Mouse (Mus musculus) large intestine, adult 2 months (tissue): Measurements from ENCODE around the gene Zfp704. TPM values are rescaled to one million over a fixed set of nuclear protein-coding genes. Genes with fewer than 3 reads are reported as not detected.
A peak's percentile ranks its signal among the peaks of the same experiment; 100 is the strongest.

Source experiments
- DNase-seq: peaks from one replicate; pipeline ENCODE4 v3.0.0-alpha.2; 2012; ENCODE audit warnings: low read depth, low spot score
- WGBS: fragments of 180-500 bp; shearing (Covaris S2); methylation state at CpG from one replicate; pipeline ENCODE4 v1.1.7; 2018; 5-methylcytosine and 5-hydroxymethylcytosine counted together
- polyA plus RNA-seq: library from polyadenylated mRNA; depleted of rRNA; stranded (reverse); fragments of >200 nt; gene quantifications from 2 replicates; pipeline ENCODE4 v1.2.3, GENCODE M21; 2012

Gene Zfp704
- polyA plus RNA-seq, 1 experiment = 2.4 TPM

DNA sequence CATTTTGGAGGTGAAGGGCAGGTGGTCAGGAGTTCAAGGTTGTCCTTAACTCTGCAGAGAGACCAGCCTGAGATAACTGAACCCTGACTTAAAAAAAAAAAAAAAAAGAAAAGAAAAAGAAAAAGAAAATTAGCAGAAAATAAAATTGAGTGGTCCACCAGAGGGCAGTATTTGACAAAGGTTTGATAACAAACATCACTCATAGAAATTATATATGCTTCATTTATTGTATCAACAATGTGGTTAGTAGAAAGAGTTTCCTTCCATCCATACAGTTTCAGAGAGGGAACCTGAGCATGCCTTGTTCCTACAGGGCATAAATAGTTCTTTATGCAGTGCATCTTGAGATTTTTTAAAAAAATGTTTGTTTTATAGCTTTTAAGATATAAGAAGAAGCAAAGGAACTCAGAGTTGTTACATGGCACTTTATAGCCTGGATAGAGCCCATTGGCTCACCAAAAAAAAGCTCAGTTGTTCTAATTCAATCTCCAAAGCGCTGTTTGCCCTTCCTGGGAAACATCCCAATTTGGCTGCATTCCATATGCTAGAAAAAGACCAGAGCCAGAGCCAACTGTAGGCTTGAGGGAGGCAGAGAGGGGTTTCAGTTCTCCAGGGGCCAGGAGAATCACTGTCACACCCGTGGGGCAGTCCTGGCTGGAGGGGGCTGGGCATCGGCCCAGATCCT is 209.5 kb downstream of the Zfp704 start:
- 6% methylated on average over 3 of the region's 3 CpGs for WGBS
- peak; percentile 28 for DNase-seq

DNA sequence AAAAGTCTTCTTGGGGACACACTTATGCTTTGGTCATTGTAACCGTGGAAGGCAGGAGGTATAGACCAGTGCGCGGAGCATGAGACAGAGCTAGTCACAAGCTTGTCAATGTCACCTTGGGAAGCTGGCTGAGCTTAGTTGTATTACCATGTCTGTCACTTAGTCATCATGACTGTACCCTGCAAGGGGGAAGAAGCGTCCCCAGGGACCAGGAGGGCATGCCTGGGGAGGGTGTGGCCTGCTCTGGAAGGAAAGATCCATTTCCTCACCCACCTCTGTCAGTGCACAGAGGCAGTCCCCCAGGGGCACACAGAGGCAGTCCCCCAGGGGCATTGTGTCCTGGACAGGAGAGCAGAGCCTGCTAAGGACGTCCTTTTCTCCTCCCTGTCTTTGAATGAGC is 211.6 kb downstream of the Zfp704 start:
- no peak for DNase-seq
- 79% methylated on average over 5 of the region's 5 CpGs for WGBS
